In genomic region chr2:144502134-144502533, GRCm38 (mm10) we compare ENCODE assay signal across 21 mouse cellular contexts. TPM values are rescaled to one million over a fixed set of nuclear protein-coding genes. Genes with fewer than 3 reads are reported as not detected.
A peak's percentile ranks its signal among the peaks of the same experiment; 100 is the strongest.
DNase-seq lines count a peak whose midpoint lies in the region; ATAC-seq and TF ChIP-seq lines count a peak whose summit lies in the region.
"Had no signal": no experiment of that assay in that cellular context is flagged by ENCODE, and none has a peak within 500 bp of the region (broad histone marks: within the 10 kb centered on the region; RNA-seq: fewer than 3 reads in every experiment).

No protein-coding gene starts in this region.

- peak; percentile 41 for DNase-seq in cerebellum, postnatal 10 days
- no peak for DNase-seq in cerebellum, adult 11-12 months
- peak; percentile 7 for DNase-seq in kidney, postnatal 14 days
- no peak for DNase-seq in kidney, adult 2 months
- DNase-seq in urinary bladder, postnatal 14 days (ENCODE audit: low spot score), result peak; percentile 40
- no peak for DNase-seq in urinary bladder, postnatal 10 days (ENCODE audit: low spot score)
- DNase-seq: gastrocnemius, postnatal 14 days; heart, adult 2 months; heart, postnatal 4 days; kidney, adult 11 months; lung, adult 2 months; lung, postnatal 36 days; thymus, postnatal 14 days had no signal

- H3K4me2 ChIP-seq in hindbrain, embryonic 13.5 days, result no peak overlapping the region
- H3K4me2 ChIP-seq: forebrain, embryonic 15.5 days; heart, embryonic 15.5 days; liver, embryonic 11.5 days had no signal

- no peak for TF ChIP-seq CTCF in kidney, adult 2 months (conservative IDR thresholded peaks at IDR 0.05; ENCODE audit: insufficient read depth, insufficient read length, low read depth, low read length)

- H3K4me3 ChIP-seq in kidney, adult 2 months (ENCODE audit: insufficient read depth, low read depth, low read length), result no peak overlapping the region
- no peak overlapping the region for H3K4me3 ChIP-seq in hindbrain, embryonic 13.5 days
- H3K4me3 ChIP-seq: erythroblast, embryonic 14.5 days; forebrain, embryonic 15.5 days; heart, adult 2 months; heart, embryonic 15.5 days; left cerebral cortex, adult 2 months had no signal

- H3K27ac ChIP-seq in kidney, adult 2 months (ENCODE audit: insufficient read depth, low read depth, low read length), result no peak overlapping the region
- no peak overlapping the region for H3K27ac ChIP-seq in hindbrain, embryonic 13.5 days
- H3K27ac ChIP-seq: forebrain, embryonic 15.5 days; heart, adult 2 months; heart, embryonic 15.5 days; kidney, postnatal 0 days; left cerebral cortex, adult 2 months had no signal

- WGBS in kidney, adult 2 months, result 87% methylated on average over 6 of the region's 6 CpGs
- WGBS in hindbrain, embryonic 13.5 days, result 94% methylated on average over 6 of the region's 6 CpGs

- ATAC-seq in hindbrain, embryonic 13.5 days (ENCODE audit: low FRiP score), result no peak
- ATAC-seq: forebrain, embryonic 15.5 days had no signal

- H3K4me1 ChIP-seq in kidney, adult 2 months (ENCODE audit: control insufficient read depth, insufficient read depth, low read length), result no peaks in the 10 kb centered on the region
- no peaks in the 10 kb centered on the region for H3K4me1 ChIP-seq in hindbrain, embryonic 13.5 days (replicated peaks)
- H3K4me1 ChIP-seq: forebrain, embryonic 15.5 days; heart, embryonic 15.5 days had no signal

- no peak for TF ChIP-seq POLR2A in kidney, adult 2 months (IDR thresholded peaks at IDR 0.05; ENCODE audit: low read depth, low read length)

- no peaks in the 10 kb centered on the region for H3K9me3 ChIP-seq in hindbrain, embryonic 13.5 days
- H3K9me3 ChIP-seq: forebrain, embryonic 15.5 days; heart, embryonic 15.5 days had no signal

- H3K36me3 ChIP-seq in kidney, adult 2 months (ENCODE audit: control insufficient read depth, insufficient read depth, low read length), result no peaks in the 10 kb centered on the region; the same call in 1 of the 2 replicates
- H3K36me3 ChIP-seq in hindbrain, embryonic 13.5 days, result peaks cover 53% of the 10 kb centered on the region
- H3K36me3 ChIP-seq: forebrain, embryonic 15.5 days; heart, embryonic 15.5 days had no signal

- no peaks in the 10 kb centered on the region for H3K27me3 ChIP-seq in kidney, adult 2 months (replicated peaks; ENCODE audit: control insufficient read depth, insufficient read depth, low read length)
- no peaks in the 10 kb centered on the region for H3K27me3 ChIP-seq in hindbrain, embryonic 13.5 days
- H3K27me3 ChIP-seq: CH12.LX; forebrain, embryonic 15.5 days; heart, embryonic 15.5 days had no signal

- no peak overlapping the region for H3K9ac ChIP-seq in hindbrain, embryonic 13.5 days
- H3K9ac ChIP-seq: forebrain, embryonic 15.5 days; heart, embryonic 15.5 days had no signal

RNA-seq across cellular contexts. Expression of gene Dzank1, which starts 25.1 kb away (rescaled TPM):
- 1.6 TPM in 2 replicates for polyA plus RNA-seq in kidney, adult 2 months (2012; rRNA removed)
- polyA plus RNA-seq in hindbrain, embryonic 13.5 days (2015; fragmentation: Nextera tagmentation; extraction: Ambion mirVana), result 8.6 and 11.9 TPM in 2 replicates
- polyA plus RNA-seq: erythroblast, embryonic 14.5 days had no signal

RNA-seq across cellular contexts. Expression of gene Polr3f, which starts 25.4 kb away (rescaled TPM):
- 7.5 and 8.3 TPM in 2 replicates for polyA plus RNA-seq in kidney, adult 2 months (2012; rRNA removed)
- 28.5 and 28.6 TPM in 2 replicates for polyA plus RNA-seq in hindbrain, embryonic 13.5 days (2015; fragmentation: Nextera tagmentation; extraction: Ambion mirVana)

RNA-seq across cellular contexts. Expression of gene Rbbp9, which starts 48.5 kb away (rescaled TPM):
- 31.2 and 31.7 TPM in 2 replicates for polyA plus RNA-seq in kidney, adult 2 months (2012; rRNA removed)
- 56.1 and 58.9 TPM in 2 replicates for polyA plus RNA-seq in hindbrain, embryonic 13.5 days (2015; fragmentation: Nextera tagmentation; extraction: Ambion mirVana)

RNA-seq across cellular contexts. Expression of gene Sec23b, which starts 53.9 kb away (rescaled TPM):
- 70.4 and 77.3 TPM in 2 replicates for polyA plus RNA-seq in kidney, adult 2 months (2012; rRNA removed)
- polyA plus RNA-seq in hindbrain, embryonic 13.5 days (2015; fragmentation: Nextera tagmentation; extraction: Ambion mirVana), result 75.8 and 80.2 TPM in 2 replicates

Comparison
In these comparisons a context has a peak if more than half of its experiments do, and no peak if none do; other contexts are left out.
1. DNase-seq: peak in cerebellum, postnatal 10 days (2 of 2), kidney, postnatal 14 days (single experiment) and urinary bladder, postnatal 14 days (single experiment); none in cerebellum, adult 11-12 months (single experiment), kidney, adult 2 months (single experiment) and urinary bladder, postnatal 10 days (single experiment).